Mouse (Mus musculus) heart, adult 2 months (tissue): ENCODE measurements around the gene Pigh. TPM values are rescaled to one million over a fixed set of nuclear protein-coding genes. Genes with fewer than 3 reads are reported as not detected.

Experiments
- DNase-seq, 2 experiments: peaks; one replicate each; pipeline ENCODE4 v3.0.0; 2021
- H3K27ac ChIP-seq: fragments of 200-600 bp; 2 replicates; pipeline ENCODE4 v1.8.1; 2022
- H3K27me3 ChIP-seq: fragments of 200-500 bp; 2 replicates; pipeline ENCODE4 v1.6.1; 2012; ENCODE audit warnings: mild to moderate bottlenecking, low read length, inconsistent platforms, mixed read lengths; ENCODE audit not compliant: control insufficient read depth, insufficient read depth
- H3K36me3 ChIP-seq: fragments of 200-500 bp; 2 replicates; pipeline ENCODE4 v1.6.1; 2012; ENCODE audit warnings: low read length, inconsistent platforms; ENCODE audit not compliant: control insufficient read depth, insufficient read depth
- H3K4me1 ChIP-seq: fragments of 200-500 bp; 2 replicates; pipeline ENCODE4 v1.6.1; 2011; ENCODE audit warnings: low read length; ENCODE audit not compliant: control insufficient read depth, insufficient read depth
- H3K4me3 ChIP-seq: fragments of 200-600 bp; 2 replicates; pipeline ENCODE4 v1.8.1; 2022
- H3K79me2 ChIP-seq: fragments of 200-500 bp; replicated peaks from 2 replicates; pipeline ENCODE4 v1.6.1; 2012; ENCODE audit warnings: mild to moderate bottlenecking, inconsistent platforms, low read length, moderate library complexity, mixed read lengths; ENCODE audit not compliant: control insufficient read depth, insufficient read depth
- H3K9ac ChIP-seq: fragments of 200-500 bp; 2 replicates; pipeline ENCODE4 v1.6.1; 2012; ENCODE audit warnings: low read depth, mild to moderate bottlenecking, control low read depth, inconsistent platforms, low read length, mixed read lengths
- CTCF ChIP-seq: fragments of 200-600 bp; IDR thresholded peaks from 2 replicates; pipeline ENCODE4 v1.8.1; 2022; ENCODE audit warnings: antibody characterized with exemption, mild to moderate bottlenecking, moderate library complexity
- EP300 ChIP-seq: fragments of 200-500 bp; IDR thresholded peaks from 2 replicates; pipeline ENCODE4 v1.6.1; 2011; ENCODE audit warnings: low read depth, low read length, control low read depth; ENCODE audit not compliant: insufficient read depth
- POLR2A ChIP-seq: fragments of 200-500 bp; IDR thresholded peaks from 2 replicates; pipeline ENCODE4 v1.6.1; 2011; ENCODE audit warnings: mild to moderate bottlenecking, low read depth, low read length, control low read depth; ENCODE audit not compliant: insufficient read depth
- WGBS: fragments of 180-500 bp; shearing (Covaris S2); methylation state at CpG from one replicate; pipeline ENCODE4 v1.1.7; 2018; 5-methylcytosine and 5-hydroxymethylcytosine counted together
- intact Hi-C: fragments of 180-260 bp; cut with DNase I; formaldehyde crosslinking; loops from one replicate; pipeline ENCODE4 v1.15.1; 2025
- polyA plus RNA-seq: library from polyadenylated mRNA; depleted of rRNA; stranded (reverse); fragments of >200 nt; gene quantifications from 2 replicates; pipeline ENCODE4 v1.2.3, GENCODE M21; 2012
- total RNA-seq, 2 experiments: library from RNA; stranded (reverse); gene quantifications; 2 replicates each; pipeline ENCODE4 v1.2.3; 2021

The Pigh gene
- total and polyA plus RNA-seq, 3 experiments, result 3.4 to 4.6 (median 4.4) TPM

- H3K4me1 ChIP-seq, result no peaks in the 10 kb centered on the region
- H3K27me3 ChIP-seq, result no peaks in the 10 kb centered on the region
- H3K4me3 ChIP-seq, result no peak overlapping the region
- H3K27ac ChIP-seq, result no peak overlapping the region
- DNase-seq, result no peak
- H3K79me2 ChIP-seq, result no peaks in the 10 kb centered on the region
- TF ChIP-seq CTCF (no peak), EP300 (no peak), POLR2A (no peak)
- no peak overlapping the region for H3K9ac ChIP-seq
- no peaks in the 10 kb centered on the region for H3K36me3 ChIP-seq
- intact Hi-C loops, result no loop called here
- WGBS, result 86% methylated on average over 6 of the region's 6 CpGs
These were observed 19.5 kb downstream of the Pigh start for GRCm38 (mm10) chr12:79069916-79070315.

GRCm38 (mm10) chr12:79069187-79069608, 20.3 kb downstream of the Pigh start:
- Histone ChIP-seq H3K9ac (no peak overlapping the region), H3K27ac (no peak overlapping the region), H3K4me1 (no peaks in the 10 kb centered on the region), H3K79me2 (no peaks in the 10 kb centered on the region), H3K27me3 (no peaks in the 10 kb centered on the region), H3K4me3 (no peak overlapping the region), H3K36me3 (no peaks in the 10 kb centered on the region)
- intact Hi-C loops, result no loop called here
- TF ChIP-seq EP300, result no peak
- no peak for TF ChIP-seq POLR2A
- TF ChIP-seq CTCF, result no peak
- no peak for DNase-seq
- 93% methylated on average over 6 of the region's 6 CpGs for WGBS

GRCm38 (mm10) chr12:79068306-79068705, 21.1 kb downstream of the Pigh start:
- Histone ChIP-seq H3K27me3 (no peaks in the 10 kb centered on the region), H3K36me3 (no peaks in the 10 kb centered on the region), H3K4me3 (no peak overlapping the region), H3K9ac (no peak overlapping the region), H3K27ac (no peak overlapping the region), H3K79me2 (no peaks in the 10 kb centered on the region), H3K4me1 (no peaks in the 10 kb centered on the region)
- intact Hi-C loops, result no loop called here
- WGBS, result 93% methylated on average over 11 of the region's 11 CpGs
- DNase-seq, result no peak
- no peak for TF ChIP-seq EP300
- no peak for TF ChIP-seq POLR2A
- no peak for TF ChIP-seq CTCF

- intact Hi-C loops, result no loop called here
- no peak overlapping the region for H3K9ac ChIP-seq
These were observed 21.9 kb downstream of the Pigh start for GRCm38 (mm10) chr12:79067526-79067925.

GRCm38 (mm10) chr12:79066431-79066830, 23.0 kb downstream of the Pigh start:
- intact Hi-C loops, result no loop called here
- Histone ChIP-seq H3K27ac (no peak overlapping the region), H3K4me3 (no peak overlapping the region), H3K79me2 (no peaks in the 10 kb centered on the region), H3K4me1 (no peaks in the 10 kb centered on the region), H3K27me3 (no peaks in the 10 kb centered on the region; the same call in 1 of the 2 replicates), H3K36me3 (no peaks in the 10 kb centered on the region), H3K9ac (no peak overlapping the region)
- 77% methylated on average over 9 of the region's 9 CpGs for WGBS
- no peak for TF ChIP-seq CTCF
- no peak for DNase-seq

More at GRCm38 (mm10) chr12:79067526-79067925, 21.9 kb downstream of the Pigh start:
- TF ChIP-seq POLR2A, result no peak
- no peak for TF ChIP-seq CTCF
- TF ChIP-seq EP300, result no peak
- Histone ChIP-seq H3K27me3 (no peaks in the 10 kb centered on the region; the same call in 1 of the 2 replicates), H3K4me1 (no peaks in the 10 kb centered on the region), H3K27ac (no peak overlapping the region), H3K4me3 (no peak overlapping the region), H3K79me2 (no peaks in the 10 kb centered on the region), H3K36me3 (no peaks in the 10 kb centered on the region)
- WGBS, result 87% methylated on average over 5 of the region's 5 CpGs
- DNase-seq, result no peak

GRCm38 (mm10) chr12:79064451-79064850, 25.0 kb downstream of the Pigh start:
- H3K4me1 ChIP-seq, result no peaks in the 10 kb centered on the region
- H3K27ac ChIP-seq, result no peak overlapping the region
- H3K4me3 ChIP-seq, result no peak overlapping the region
- intact Hi-C loops, result no loop called here
- no peaks in the 10 kb centered on the region for H3K79me2 ChIP-seq
- H3K36me3 ChIP-seq, result no peaks in the 10 kb centered on the region
- TF ChIP-seq POLR2A, result no peak
- TF ChIP-seq CTCF, result no peak
- TF ChIP-seq EP300, result no peak
- DNase-seq, result no peak
- H3K27me3 ChIP-seq, result no peaks in the 10 kb centered on the region; the same call in 1 of the 2 replicates
- 93% methylated on average over 13 of the region's 13 CpGs for WGBS
- no peak overlapping the region for H3K9ac ChIP-seq
